Mouse (Mus musculus): Measurements from ENCODE around the gene Slc38a9.
"Not testable (repeated sequence)": the region's sequence is repeated elsewhere in the genome, so short reads cannot be mapped to it uniquely, and the experiment has no call there.

Slc38a9 gene

DNA sequence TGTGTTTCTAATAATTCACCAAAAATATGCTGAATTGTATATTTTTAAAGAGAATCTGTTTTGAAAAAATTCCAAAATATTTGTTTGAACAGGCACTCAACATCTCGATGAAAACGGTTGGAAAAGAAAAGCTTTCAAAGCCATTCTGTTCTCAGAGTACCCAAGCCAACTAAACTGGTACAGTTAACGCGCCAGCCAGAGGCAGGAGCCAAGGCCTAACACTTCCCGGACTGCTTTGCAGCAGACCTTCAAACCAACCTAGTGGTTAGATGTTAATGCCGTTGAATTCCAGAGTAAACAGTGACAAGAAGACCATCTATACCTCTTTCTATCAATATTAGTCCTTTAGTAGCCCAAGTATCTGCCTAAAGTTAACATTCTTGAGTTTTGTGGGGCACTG, 23.4 kb downstream of the Slc38a9 start:
- no peak for DNase-seq (ENCODE audit: low spot score in 2 of 2)

DNA sequence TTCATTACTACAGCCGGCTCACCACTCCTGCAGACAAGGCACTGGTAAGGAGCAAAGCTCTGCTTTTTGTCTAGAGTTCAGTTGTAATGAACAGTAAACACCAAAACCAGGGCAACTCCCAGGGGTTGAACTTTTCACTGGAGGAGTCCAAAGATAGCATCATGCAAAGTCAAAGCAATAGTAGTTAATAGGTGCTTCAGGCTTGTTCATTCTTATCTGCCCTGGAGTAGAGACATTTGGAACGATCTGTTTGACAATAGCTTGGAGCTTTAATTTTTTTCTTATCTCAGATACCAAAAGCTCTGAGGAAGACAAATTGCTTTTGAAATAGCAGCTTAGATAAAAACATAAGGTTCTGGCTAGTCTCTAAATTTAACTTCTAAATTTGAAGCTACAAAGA, 25.6 kb downstream of the Slc38a9 start:
- DNase-seq (ENCODE audit: low spot score in 2 of 2), result no peak

DNA sequence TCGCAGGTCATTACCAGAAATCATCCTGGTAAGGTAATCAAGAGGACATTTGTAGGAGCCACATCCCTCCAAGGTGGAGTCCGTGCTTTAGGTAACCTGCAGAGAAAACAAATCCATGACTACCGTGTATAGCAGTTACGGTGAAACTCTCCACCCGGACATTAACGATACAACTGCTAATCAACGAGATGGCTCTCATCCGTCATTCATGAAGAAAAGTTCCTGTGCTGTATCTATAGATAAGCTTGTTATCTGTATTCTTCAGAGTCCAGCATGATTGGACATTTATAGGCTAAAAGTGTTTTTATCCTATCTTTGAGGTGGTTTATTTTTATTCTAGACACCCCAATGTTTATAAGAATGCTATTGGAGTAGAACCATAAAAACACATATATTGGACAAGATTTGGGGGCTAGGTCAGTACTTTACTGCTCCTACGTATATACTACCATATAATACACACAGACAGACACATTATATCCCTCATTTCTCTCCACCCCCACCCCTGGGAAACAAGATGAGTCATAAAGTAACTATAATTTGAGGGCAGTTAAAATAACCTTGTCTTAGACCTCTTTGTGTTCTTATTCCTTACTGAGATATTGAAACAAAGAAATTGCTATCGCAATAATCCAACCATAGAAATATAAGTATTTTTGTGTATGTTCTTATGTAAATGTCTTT, 32.5 kb downstream of the Slc38a9 start:
- DNase-seq (ENCODE audit: low spot score in 2 of 2), result no peak

DNA sequence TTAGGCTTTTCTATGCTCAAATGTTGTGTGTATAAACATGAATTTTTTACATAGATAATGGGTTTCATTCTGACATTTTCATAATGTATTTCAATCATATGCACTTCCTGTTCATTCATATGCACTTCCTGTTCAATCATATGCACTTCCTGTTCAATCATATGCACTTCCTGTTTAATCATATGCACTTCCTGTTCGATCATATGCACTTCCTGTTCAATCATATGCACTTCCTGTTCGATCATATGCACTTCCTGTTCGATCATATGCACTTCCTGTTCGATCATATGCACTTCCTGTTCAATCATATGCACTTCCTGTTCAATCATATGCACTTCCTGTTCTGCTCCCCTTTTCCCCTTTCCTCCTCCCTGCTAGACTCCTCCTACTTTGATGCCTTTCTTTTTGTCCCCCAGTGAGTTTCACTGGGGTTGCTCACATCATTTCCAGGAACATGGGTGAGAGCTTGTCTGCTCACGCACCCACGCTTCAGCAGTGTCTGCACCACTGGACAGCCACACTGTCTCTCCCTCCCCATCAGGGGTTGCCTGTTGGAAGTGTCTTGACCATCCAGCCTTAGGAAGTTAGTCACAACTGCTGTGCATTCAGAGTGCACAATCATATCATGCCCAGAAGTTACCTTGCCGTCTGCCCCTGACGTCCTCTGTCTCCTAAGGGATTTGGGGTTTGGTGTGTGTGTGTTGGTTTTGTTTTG, 35.1 kb downstream of the Slc38a9 start:
- DNase-seq (ENCODE audit: low spot score in 2 of 2), result no peak

DNA sequence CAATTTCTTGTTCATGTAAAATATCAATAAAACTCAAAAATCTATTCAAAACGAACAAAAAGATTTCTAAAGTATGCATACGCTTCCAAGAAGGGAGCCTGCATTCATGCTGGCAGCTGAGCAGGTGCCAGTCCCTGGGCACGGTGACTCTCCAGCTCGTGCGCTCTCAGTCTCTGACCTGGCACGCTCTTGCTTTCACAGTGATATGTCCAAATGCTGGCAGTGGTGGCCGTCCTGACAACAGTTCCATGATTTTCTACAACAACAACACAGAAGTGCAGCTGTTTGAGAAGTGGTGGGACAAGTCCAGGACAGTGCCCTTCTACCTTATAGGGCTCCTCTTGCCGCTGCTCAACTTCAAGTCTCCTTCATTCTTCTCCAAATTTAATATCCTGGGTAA, 40.7 kb downstream of the Slc38a9 start:
- DNase-seq (ENCODE audit: low spot score in 2 of 2), result no peak

DNA sequence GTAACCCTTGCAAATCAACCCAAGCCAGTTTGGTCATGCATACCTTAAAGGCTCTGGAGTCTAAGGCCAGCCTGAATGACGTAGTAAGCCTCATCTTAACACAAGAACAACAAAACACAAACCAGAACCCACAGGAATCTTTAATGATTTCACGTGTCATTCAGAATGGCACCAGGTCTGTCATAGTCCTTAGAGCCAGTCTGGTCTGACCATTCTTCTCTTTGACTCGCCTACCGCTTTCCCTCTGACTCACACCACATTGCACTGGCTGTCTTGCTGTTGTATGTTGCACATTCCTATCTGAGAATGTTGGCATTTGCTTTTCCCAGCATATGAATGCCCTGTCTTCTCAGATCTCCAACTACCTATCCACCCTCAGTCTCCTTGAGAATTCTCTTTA, 45.8 kb downstream of the Slc38a9 start:
- no peak for DNase-seq (ENCODE audit: low spot score in 2 of 2)

DNA sequence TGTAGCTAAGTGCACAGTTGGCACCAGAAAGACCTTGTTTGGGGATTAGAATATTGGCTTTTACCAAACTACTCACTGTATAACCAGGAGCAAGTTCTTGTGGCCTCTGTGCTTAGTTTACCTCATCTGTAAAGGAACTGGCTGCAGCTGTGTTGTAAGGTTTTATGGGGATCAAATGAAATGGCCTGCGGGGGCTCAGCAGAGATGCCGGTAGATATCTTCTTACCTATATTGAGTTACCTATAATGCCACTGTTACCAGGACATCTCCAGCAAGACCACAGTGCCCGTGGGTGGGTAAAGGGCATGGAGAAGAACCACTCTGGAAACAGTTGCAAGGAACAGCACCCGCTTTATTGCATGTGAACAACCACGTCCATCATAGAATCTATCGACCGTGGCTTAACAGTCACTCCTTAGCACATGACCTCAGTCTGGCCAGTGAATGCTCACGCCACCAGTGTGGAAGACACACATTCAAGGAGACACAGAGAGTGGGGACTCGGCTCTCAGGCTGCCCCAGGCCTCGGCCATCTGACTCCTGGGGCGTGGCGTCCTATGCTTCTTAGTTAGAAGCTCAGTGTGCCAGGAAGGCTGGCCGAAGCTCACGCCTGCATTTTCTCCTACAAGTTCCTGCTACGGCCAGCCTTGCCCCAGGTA, 59.7 kb downstream of the Slc38a9 start:
- DNase-seq (ENCODE audit: low spot score in 2 of 2), result no peak

DNA sequence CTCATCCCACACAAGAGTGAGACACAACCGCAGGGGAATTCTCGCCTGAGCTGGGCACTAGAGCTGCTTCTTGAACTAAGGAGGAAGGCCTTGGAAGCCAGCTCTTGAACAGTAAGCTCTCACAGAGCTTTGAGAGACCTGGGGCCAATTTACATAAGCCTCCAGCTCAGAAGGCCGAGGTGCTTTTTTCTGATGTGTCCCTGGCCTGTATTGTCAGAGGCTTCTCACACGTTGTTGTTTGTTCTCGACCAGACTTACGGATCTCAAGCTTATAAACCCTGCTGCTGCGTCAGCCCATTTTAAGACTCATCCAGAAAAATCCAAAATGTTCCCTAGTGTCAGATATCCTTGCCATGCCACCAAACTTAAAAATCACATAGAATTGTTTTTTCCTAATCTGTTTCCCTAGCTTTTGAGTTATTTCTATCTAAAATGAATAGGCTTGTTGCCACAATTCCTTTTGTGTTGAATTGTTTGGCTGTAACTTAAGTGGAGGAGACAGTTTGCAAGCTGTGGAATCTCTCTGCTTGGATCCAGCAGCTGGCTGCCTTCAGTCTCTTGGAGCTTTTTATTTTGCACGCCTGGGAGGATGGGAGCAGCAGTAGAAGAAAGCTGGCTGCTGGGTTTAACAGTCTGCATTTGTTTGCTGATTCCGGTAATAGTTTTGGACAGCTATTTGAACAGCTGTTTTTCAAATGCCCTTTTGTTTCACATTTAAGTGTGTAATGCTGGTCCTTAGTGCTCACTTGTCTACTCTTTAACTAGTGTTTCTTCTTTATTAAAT, 61.6 kb downstream of the Slc38a9 start:
- DNase-seq (ENCODE audit: low spot score in 2 of 2), result no peak

DNA sequence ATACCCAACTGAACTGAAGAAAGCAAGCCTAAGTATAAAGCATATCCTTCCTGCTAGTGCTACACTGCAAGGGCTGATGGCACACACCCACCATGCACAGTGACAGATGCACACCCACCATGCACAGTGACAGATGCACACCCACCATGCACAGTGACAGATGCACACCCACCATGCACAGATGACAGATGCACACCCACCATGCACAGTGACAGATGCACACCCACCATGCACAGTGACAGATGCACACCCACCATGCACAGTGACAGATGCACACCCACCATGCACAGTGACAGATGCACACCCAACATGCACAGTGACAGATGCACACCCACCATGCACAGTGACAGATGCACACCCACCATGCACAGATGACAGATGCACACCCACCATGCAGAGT, 63.7 kb downstream of the Slc38a9 start:
- DNase-seq (ENCODE audit: low spot score in 2 of 2), result not testable (repeated sequence)

DNA sequence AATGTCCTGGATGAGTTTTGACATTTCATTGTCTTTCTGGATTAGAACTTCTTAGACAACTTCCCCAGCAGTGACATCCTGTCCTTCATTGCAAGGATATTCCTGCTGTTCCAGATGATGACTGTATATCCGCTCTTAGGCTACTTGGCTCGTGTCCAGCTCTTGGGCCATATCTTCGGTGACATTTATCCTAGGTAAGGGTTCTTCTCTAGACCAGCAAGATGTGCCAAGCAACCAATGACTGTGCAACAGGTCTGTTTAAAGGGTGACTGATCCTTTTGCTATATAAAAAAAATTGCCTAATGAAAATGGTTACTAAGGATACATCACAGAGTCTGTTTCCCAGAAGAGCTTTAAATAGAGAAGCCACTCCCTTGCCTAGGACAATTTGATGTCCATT, 65.5 kb downstream of the Slc38a9 start:
- no peak for DNase-seq (ENCODE audit: low spot score in 2 of 2)

DNA sequence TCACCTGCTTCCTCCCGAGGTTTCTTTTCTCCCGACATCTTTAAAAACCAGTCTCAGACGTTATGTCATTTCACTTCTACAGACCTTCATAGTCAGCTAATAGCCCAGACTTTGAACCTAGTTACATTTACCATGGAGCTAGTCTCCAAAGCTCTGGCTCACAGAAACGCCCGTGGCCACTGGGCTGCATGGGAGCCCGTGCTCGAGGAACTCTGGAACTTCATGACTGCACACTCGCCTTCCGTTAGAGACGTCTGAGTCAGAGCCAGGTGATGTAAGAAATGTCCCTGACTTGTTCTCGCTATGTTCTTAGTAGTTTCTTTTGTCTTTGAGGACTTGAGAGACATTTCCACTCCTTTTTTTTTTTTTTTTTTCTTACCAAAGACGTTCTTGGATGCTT, 72.8 kb downstream of the Slc38a9 start:
- DNase-seq (ENCODE audit: low spot score in 2 of 2), result no peak

DNA sequence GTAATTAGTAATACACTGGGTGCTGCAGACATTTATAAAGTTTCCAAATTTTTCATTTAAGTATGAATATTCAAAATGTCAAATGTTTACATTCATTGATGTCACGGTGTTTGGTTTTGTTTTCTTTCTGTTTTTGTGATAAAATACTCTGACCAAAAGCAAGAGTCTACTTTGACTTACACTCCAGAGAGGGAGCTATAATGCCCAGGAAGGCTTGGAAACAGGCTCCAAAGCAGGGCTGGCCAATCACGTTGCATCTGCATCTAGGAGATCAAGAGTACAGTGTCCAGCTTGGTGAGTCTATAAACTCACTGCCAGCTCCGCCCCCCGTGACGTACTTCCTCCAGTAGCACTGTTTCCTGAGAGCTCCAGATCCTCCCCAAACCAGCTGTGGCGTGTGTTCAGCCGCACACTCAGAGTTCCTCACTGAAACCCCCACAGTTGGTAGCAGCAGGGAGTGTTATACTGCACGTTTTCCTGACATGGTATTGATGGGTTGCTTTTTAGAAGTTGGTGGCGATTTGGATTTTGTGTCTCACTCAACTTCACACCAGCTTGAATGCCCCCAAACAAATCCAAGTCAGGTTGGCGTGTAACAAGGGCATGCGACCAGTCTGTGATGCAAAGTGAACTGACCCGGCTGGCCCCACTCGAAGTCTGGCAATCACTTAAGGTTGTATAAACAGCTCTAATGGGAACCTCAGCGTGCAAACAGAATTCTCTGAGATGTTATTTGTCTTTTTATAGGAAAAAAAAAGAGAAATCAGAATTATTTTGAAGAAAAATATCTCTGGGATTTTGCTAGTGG, 74.6 kb downstream of the Slc38a9 start:
- DNase-seq (ENCODE audit: low spot score in 2 of 2), result no peak

DNA sequence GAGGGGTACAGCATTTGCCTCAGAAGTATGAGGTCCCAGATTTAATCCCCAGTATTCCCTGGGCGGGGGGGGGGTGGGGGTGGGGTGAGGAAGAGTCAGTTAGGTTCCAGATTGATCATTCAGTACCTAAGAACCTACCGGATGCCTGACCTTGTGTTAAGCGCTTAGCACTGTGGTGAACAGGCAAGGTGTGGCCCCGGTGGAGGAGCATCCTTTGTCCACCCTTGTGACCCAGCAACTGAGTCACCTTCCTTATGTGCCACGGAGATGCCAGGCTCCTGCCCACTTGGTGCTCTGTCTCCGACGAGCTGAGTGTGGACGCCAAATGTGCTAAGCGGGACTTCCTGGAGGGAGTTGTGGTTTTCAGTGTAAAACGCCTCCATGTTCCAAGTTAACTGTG, 75.9 kb downstream of the Slc38a9 start:
- no peak for DNase-seq (ENCODE audit: low spot score in 2 of 2)

DNA sequence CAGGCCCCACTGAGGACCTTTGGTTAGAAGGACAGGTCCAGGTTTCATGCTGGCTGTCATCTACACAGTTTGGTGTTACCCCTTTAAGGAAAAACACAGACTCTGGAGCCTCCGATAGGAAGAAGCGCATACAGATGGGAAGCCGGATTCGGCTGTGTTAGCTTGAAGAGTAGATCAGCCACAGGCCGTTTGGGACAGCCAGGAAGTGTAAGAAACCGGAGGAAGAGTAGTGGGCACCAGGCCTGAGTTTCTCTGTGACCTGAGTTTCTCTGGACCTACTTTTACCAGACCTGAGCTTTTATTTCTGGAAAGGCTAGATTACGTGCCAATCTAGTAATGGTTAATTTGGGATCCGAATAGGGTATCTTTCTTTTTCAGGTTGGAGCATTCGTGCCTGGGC, 76.6 kb downstream of the Slc38a9 start:
- DNase-seq (ENCODE audit: low spot score in 2 of 2), result no peak

DNA sequence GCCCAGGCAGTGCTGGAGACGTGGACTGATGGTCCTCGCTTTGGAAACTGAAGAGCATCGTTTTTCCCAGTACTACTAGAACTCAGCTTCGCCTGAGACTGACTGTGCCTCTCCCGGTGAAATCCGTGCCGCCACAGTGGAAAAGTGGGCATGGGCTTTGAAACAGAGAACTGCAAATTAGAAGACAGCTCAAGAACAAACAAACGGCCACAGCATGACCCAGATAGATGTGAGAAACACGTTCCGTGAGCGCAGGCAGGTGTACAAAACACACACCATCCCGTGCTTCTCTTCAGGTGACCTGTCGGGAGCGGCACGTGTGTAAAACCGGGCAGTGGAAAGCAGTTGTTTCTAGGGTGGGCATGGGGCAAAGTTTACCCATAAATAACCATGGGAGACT, 77.5 kb downstream of the Slc38a9 start:
- DNase-seq (ENCODE audit: low spot score in 2 of 2), result no peak

DNA sequence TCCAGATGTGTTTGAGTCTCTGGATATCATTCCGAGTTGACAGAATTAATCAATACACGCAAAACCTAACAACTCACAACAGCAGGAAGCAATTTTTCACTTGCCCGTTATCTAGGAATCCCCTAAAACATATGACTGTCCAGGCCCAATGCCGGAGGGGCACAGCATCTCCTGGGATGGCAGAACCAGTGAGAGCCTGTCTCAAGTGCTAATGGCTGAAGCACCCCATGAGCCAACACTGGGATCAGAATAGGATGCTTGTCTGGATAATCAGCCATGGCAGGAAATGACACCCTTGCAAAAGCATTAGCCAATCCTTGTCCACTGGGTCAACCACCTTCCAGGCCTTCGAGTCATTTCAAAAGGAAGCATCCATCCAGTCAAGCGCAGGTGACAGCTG, 79.5 kb downstream of the Slc38a9 start:
- DNase-seq (ENCODE audit: low spot score in 2 of 2), result no peak

DNA sequence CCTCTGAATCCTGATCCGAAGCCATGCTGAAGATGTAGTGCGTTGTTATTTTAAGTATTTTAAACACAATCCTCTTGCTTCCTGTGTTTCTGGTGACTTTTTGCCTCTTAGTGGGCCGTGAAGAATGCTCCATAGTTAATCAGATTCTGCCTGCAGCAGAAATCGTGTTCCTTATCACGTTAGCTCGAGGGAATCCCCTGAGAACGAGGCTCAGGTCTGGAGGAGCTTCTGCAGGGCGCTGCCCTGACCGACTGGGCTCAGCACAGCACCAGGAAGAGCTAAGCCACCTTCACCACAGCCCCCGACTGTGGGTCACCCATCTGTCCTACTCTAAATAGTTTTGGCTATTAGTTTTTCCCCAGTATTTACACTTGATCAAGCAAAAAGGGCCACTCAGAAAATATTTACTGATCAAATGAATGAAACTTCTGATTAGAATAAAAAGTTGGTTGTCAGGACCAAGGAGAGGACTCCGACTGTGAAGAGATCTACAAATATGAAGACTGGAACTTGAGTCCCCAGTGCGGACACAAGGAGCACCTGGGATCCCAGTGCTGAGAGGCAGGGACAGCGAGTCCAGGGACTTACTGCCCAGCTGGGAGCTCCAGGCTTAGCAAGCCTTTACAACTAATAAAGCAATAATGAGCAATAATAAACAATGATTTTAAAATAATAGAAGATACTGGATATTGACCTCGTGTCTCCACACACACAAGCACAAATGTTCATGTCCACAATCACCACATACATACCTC, 81.7 kb downstream of the Slc38a9 start:
- no peak for DNase-seq (ENCODE audit: low spot score in 2 of 2)

DNA sequence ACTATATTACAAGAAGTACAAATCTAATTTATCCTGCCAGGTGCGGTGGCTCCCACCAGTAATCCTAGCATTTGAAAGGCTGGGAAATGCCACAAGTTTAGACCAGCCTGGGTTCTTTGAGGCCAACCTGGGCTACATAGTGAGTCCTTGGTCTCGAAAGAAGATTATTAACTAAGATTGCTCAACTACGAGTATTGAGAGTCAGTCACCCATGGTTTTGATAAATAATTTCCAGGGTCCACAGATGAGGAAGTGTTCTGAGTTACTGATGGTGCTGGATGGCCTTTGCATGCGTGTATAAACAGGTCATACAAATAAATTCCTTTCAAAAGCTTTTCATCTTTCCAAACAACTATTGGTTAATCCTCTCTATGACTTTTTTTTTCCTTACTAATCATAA, 83.1 kb downstream of the Slc38a9 start:
- DNase-seq (ENCODE audit: low spot score in 2 of 2), result no peak

DNA sequence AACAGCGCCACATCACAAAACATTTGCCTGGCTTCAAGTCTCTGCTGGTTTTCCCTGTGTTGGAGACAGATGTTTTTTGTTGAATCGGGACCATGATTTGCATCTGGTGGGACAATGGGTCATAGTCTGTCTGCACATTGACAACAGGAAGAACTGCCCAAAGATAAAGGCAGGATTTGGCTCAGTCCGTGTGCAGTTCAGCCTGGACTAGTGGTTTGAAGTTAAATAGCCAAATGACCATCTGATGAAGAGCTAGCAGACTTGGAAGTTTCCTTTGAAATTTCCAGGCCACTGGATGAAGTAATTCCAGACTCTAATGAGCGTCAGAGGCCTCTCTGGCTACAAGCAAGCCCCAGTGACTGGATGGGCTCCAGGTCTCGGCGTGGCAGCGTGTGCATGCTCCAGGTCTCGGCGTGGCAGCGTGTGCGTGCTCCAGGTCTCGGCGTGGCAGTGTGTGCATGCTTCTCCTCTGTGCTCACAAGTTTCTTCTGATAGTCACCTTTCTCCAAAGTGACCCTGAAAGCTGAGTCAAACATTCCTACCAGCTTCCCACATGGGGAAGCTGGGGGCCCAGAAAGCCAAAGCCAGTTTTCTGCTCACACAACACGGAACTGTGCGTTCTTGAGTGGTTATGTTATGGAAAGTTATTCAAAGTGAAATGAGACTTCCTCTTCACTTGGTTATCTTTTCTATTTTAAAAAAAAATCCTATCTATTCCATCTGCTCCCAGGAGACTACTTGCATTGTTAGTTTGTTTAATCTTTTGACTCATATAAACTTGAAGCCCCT, 83.7 kb downstream of the Slc38a9 start:
- DNase-seq (ENCODE audit: low spot score in 2 of 2), result no peak
